Mouse (Mus musculus) neural tube, embryonic 14.5 days (tissue): Measurements from ENCODE around the gene 4930474N05Rik. TPM values are rescaled to one million over a fixed set of nuclear protein-coding genes. Genes with fewer than 3 reads are reported as not detected.

Experiments
- ATAC-seq: fragments of 200-750 bp; cut with Nextera tagmentation; 2 replicates; pipeline ENCODE4 v1.8.0; 2017; ENCODE audit warnings: low read depth, mild to moderate bottlenecking, moderate TSS enrichment, moderate library complexity
- H3K27ac ChIP-seq: fragments of 300-500 bp; sonication (generic); 2 replicates; pipeline ENCODE4 v1.5.1; 2014; ENCODE audit warnings: low read depth, mild to moderate bottlenecking, control low read depth, low read length, moderate library complexity, mixed read lengths
- H3K27me3 ChIP-seq: fragments of 300-500 bp; sonication (generic); 2 replicates; pipeline ENCODE4 v1.6.1; 2014; ENCODE audit warnings: low read length; ENCODE audit not compliant: control insufficient read depth, insufficient read depth
- H3K36me3 ChIP-seq: fragments of 300-500 bp; sonication (generic); 2 replicates; pipeline ENCODE4 v1.6.1; 2014; ENCODE audit warnings: low read length, mixed read lengths; ENCODE audit not compliant: control insufficient read depth, insufficient read depth
- H3K4me1 ChIP-seq: fragments of 300-500 bp; sonication (generic); 2 replicates; pipeline ENCODE4 v1.6.1; 2014; ENCODE audit warnings: low read length; ENCODE audit not compliant: control insufficient read depth, insufficient read depth
- H3K4me2 ChIP-seq: fragments of 300-500 bp; sonication (generic); 2 replicates; pipeline ENCODE4 v1.6.1; 2014; ENCODE audit warnings: mild to moderate bottlenecking, low read depth, low read length, control low read depth
- H3K4me3 ChIP-seq: fragments of 300-500 bp; sonication (generic); 2 replicates; pipeline ENCODE4 v1.5.1; 2014; ENCODE audit warnings: low read depth, low read length, control low read depth, mixed read lengths
- H3K9ac ChIP-seq: fragments of 300-500 bp; sonication (generic); replicated peaks from 2 replicates; pipeline ENCODE4 v1.6.1; 2014; ENCODE audit warnings: low read depth, mild to moderate bottlenecking, control low read depth, low read length, mixed read lengths
- H3K9me3 ChIP-seq: fragments of 300-500 bp; sonication (generic); 2 replicates; pipeline ENCODE4 v1.6.1; 2016; ENCODE audit warnings: low read length; ENCODE audit not compliant: control insufficient read depth
- WGBS: fragments of 180-500 bp; shearing (Covaris S2); extraction: QIAGEN DNeasy Blood & Tissue Kit; methylation state at CpG from one replicate; pipeline ENCODE4 v1.1.7; 2014; 5-methylcytosine and 5-hydroxymethylcytosine counted together
- polyA plus RNA-seq: library from polyadenylated mRNA; unstranded; fragments of >200 nt; fragmentation: Nextera tagmentation; extraction: Ambion mirVana; gene quantifications from 2 replicates; pipeline ENCODE4 v1.2.1, GENCODE M21; 2014

4930474N05Rik gene
- not detected in 2 replicates for polyA plus RNA-seq

GRCm38 (mm10) chr14:36094617-36095016 lies at the start of gene 4930474N05Rik:
TSS of gene 4930474N05Rik (plus strand) at chr14:36094917.
- Histone ChIP-seq H3K27ac (no peak within 1 kb of the TSS), H3K36me3 (no peaks in the 10 kb centered on the region), H3K4me3 (no peak within 1 kb of the TSS), H3K4me1 (no peaks in the 10 kb centered on the region), H3K9me3 (no peaks in the 10 kb centered on the region), H3K27me3 (no peaks in the 10 kb centered on the region), H3K9ac (no peak within 1 kb of the TSS), H3K4me2 (no peak within 1 kb of the TSS)
- ATAC-seq = no peak

GRCm38 (mm10) chr14:36048746-36049391 lies 45.8 kb upstream of the 4930474N05Rik start:
- no peak overlapping the region for H3K4me3 ChIP-seq
- no peak overlapping the region for H3K27ac ChIP-seq
- no peak overlapping the region for H3K4me2 ChIP-seq
- no peaks in the 10 kb centered on the region for H3K36me3 ChIP-seq
- H3K9ac ChIP-seq = no peak overlapping the region
- ATAC-seq = peak; percentile 79; the same call in 1 of the 2 replicates
- no peaks in the 10 kb centered on the region for H3K9me3 ChIP-seq
- H3K27me3 ChIP-seq = no peaks in the 10 kb centered on the region
- 36% methylated on average over 9 of the region's 9 CpGs for WGBS
- no peaks in the 10 kb centered on the region for H3K4me1 ChIP-seq

GRCm38 (mm10) chr14:36053281-36053680 lies 41.4 kb upstream of the 4930474N05Rik start:
- Histone ChIP-seq H3K9me3 (no peaks in the 10 kb centered on the region), H3K9ac (no peak overlapping the region), H3K4me1 (no peaks in the 10 kb centered on the region), H3K27me3 (no peaks in the 10 kb centered on the region), H3K4me2 (no peak overlapping the region), H3K27ac (no peak overlapping the region), H3K36me3 (no peaks in the 10 kb centered on the region), H3K4me3 (no peak overlapping the region)
- no peak for ATAC-seq
- WGBS = 98% methylated on average over 2 of the region's 2 CpGs

GRCm38 (mm10) chr14:36098528-36098927 lies 3.8 kb downstream of the 4930474N05Rik start:
- H3K27me3 ChIP-seq = no peaks in the 10 kb centered on the region
- no peaks in the 10 kb centered on the region for H3K4me1 ChIP-seq
- no peak overlapping the region for H3K4me3 ChIP-seq
- H3K4me2 ChIP-seq = no peak overlapping the region
- ATAC-seq = no peak
- H3K36me3 ChIP-seq = no peaks in the 10 kb centered on the region
- H3K9ac ChIP-seq = no peak overlapping the region
- H3K9me3 ChIP-seq = no peaks in the 10 kb centered on the region
- WGBS = 84% methylated on average over 3 of the region's 3 CpGs
- no peak overlapping the region for H3K27ac ChIP-seq

- H3K9me3 ChIP-seq = no peaks in the 10 kb centered on the region
- no peak overlapping the region for H3K9ac ChIP-seq
- H3K4me1 ChIP-seq = no peaks in the 10 kb centered on the region
- WGBS = 57% methylated on average over 1 of the region's 1 CpGs
- H3K36me3 ChIP-seq = no peaks in the 10 kb centered on the region
- H3K4me3 ChIP-seq = no peak overlapping the region
- H3K27me3 ChIP-seq = no peaks in the 10 kb centered on the region
- ATAC-seq = no peak
- H3K4me2 ChIP-seq = no peak overlapping the region
- H3K27ac ChIP-seq = no peak overlapping the region
Observed at GRCm38 (mm10) chr14:36099647-36100046, 4.9 kb downstream of the 4930474N05Rik start.

- 29% methylated on average over 1 of the region's 1 CpGs for WGBS
- H3K36me3 ChIP-seq = no peaks in the 10 kb centered on the region
- H3K9me3 ChIP-seq = no peaks in the 10 kb centered on the region
Observed at GRCm38 (mm10) chr14:36100731-36101130, 6.0 kb downstream of the 4930474N05Rik start.

GRCm38 (mm10) chr14:36114481-36114880 lies 19.8 kb downstream of the 4930474N05Rik start:
- Histone ChIP-seq H3K4me2 (no peak overlapping the region), H3K4me3 (no peak overlapping the region), H3K36me3 (no peaks in the 10 kb centered on the region), H3K27me3 (no peaks in the 10 kb centered on the region), H3K9me3 (no peaks in the 10 kb centered on the region), H3K27ac (no peak overlapping the region), H3K4me1 (no peaks in the 10 kb centered on the region), H3K9ac (no peak overlapping the region)
- no peak for ATAC-seq

More at GRCm38 (mm10) chr14:36100731-36101130, 6.0 kb downstream of the 4930474N05Rik start:
- no peak overlapping the region for H3K27ac ChIP-seq
- H3K27me3 ChIP-seq = no peaks in the 10 kb centered on the region
- H3K4me3 ChIP-seq = no peak overlapping the region
- no peak overlapping the region for H3K9ac ChIP-seq
- no peak for ATAC-seq
- no peak overlapping the region for H3K4me2 ChIP-seq
- no peaks in the 10 kb centered on the region for H3K4me1 ChIP-seq

GRCm38 (mm10) chr14:36123775-36124335 lies 29.1 kb downstream of the 4930474N05Rik start:
- peak; percentile 86 for ATAC-seq
- H3K4me3 ChIP-seq = no peak overlapping the region
- peaks cover 2% of the 10 kb centered on the region; the same call in 1 of the 2 replicates for H3K4me1 ChIP-seq
- no peak overlapping the region for H3K4me2 ChIP-seq
- H3K36me3 ChIP-seq = no peaks in the 10 kb centered on the region
- WGBS = 17% methylated on average over 2 of the region's 2 CpGs
- H3K9ac ChIP-seq = no peak overlapping the region
- no peaks in the 10 kb centered on the region for H3K9me3 ChIP-seq
- no peak overlapping the region for H3K27ac ChIP-seq
- H3K27me3 ChIP-seq = no peaks in the 10 kb centered on the region

GRCm38 (mm10) chr14:36135749-36136148 lies 41.0 kb downstream of the 4930474N05Rik start:
- Histone ChIP-seq H3K9ac (no peak overlapping the region), H3K4me3 (no peak overlapping the region), H3K36me3 (no peaks in the 10 kb centered on the region), H3K4me1 (no peaks in the 10 kb centered on the region), H3K27ac (no peak overlapping the region), H3K9me3 (no peaks in the 10 kb centered on the region), H3K4me2 (no peak overlapping the region), H3K27me3 (no peaks in the 10 kb centered on the region)
- ATAC-seq = no peak
- WGBS = 29% methylated on average over 3 of the region's 3 CpGs
